Mouse (Mus musculus): Measurements from ENCODE around the gene Rpgrip1.

Gene Rpgrip1

DNA sequence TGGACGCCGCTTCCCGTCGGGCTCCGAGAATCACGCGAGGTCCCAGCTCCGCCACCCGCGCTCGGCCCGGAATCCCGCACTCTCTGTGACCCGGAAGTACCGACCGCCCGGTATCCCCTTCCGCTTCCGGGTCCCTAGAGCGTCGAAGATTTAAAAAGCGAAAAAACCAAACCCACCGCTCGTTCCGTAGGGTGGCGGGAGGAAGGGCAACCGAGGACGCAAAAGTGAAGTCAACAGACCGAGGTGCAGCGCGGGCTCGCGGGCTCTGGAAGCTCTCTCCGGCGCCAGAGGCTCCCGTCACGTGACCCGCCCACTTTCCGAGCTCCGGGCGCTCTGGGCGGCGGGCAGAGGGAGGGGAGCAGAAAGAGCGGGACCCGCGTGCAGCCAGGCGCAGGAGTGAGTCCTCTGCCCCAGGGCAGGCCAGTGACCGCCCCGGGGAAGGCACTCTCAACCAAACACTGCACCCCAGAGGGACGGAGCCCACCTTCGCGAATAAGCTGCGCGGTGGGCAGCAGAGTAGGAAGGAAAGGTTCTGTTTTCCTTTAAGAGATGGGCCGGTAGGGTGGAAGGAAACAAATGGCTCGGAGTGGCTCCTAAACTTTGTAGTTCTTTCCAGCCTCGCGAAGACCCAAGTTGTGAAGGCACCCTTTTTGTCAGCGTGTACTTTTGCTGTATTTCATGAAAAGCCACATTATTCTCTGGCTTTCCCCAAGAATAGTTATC is 86.8 kb downstream of the Rpgrip1 start, which contains the start of gene Supt16:
TSS of gene Supt16 (minus strand) at position 261 of the 723 bp plus-strand sequence.
- peak; percentile 77 for DNase-seq (ENCODE audit: low read depth)

DNA sequence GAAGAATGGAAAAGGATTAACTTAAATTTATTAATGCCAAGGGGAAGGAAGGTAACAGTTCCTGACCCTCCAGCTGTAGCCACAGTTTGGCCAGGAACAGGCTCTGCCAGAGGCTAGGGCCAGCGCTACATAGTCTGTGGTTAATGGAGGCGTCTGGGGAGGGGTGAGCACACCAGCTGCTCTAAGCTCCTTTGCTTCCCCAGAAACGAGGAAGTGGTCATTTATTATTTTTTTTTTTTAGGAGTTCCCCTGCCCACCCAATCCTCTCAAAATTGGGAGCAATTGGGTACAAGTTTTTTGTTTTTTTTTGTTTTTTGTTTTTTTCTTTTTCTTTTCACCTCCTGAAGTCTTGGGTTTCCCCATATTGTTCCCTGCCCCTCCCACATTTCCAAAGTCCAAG is 87.6 kb downstream of the Rpgrip1 start:
- DNase-seq (ENCODE audit: low read depth), result no peak

DNA sequence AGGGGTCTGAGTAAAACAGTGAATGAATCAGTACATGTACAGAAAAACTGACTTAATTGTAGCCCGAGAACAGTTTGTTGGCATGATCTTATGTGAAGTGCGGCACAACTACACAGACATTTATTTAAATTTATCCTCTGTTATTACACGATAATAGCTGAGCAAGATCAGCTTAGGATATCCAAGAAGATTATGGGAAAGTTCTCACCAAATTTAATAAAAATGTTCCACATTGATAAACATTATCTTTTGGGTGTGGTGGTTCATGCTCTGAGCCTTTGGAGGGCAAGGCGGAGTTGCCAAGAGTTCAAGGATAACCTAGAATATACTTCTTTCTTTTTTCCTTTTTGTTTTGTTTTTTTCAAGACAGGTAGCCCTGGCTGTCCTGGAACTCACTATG is 88.9 kb downstream of the Rpgrip1 start:
- no peak for DNase-seq (ENCODE audit: low read depth)
